Mouse (Mus musculus) CD4-positive, CD25-positive, alpha-beta regulatory T cell, adult 2 months (primary cell): ENCODE results near the gene Klk1b1.
"Not testable (repeated sequence)": the region's sequence is repeated elsewhere in the genome, so short reads cannot be mapped to it uniquely, and the experiment has no call there.

Source experiments
- DNase-seq: peaks from one replicate; pipeline ENCODE4 v3.0.0-alpha.2; 2012; ENCODE audit warnings: low read depth, low spot score

Gene Klk1b1

GRCm38 (mm10) chr7:43966451-43966850, at the start of gene Klk1b1:
TSS of gene Klk1b1 (plus strand) at chr7:43966751.
- no peak for DNase-seq

- DNase-seq = no peak
Observed at GRCm38 (mm10) chr7:43918426-43918825, 48.1 kb upstream of the Klk1b1 start.

GRCm38 (mm10) chr7:43918871-43919270, 47.7 kb upstream of the Klk1b1 start:
- no peak for DNase-seq

GRCm38 (mm10) chr7:43919559-43920451, 46.7 kb upstream of the Klk1b1 start:
- DNase-seq = peak; percentile 73

GRCm38 (mm10) chr7:43920582-43920981, 46.0 kb upstream of the Klk1b1 start:
- no peak for DNase-seq

GRCm38 (mm10) chr7:43921087-43921486, 45.5 kb upstream of the Klk1b1 start:
- no peak for DNase-seq

GRCm38 (mm10) chr7:43921941-43922340, 44.6 kb upstream of the Klk1b1 start:
- DNase-seq = no peak

- peak; percentile 22 for DNase-seq
Observed at GRCm38 (mm10) chr7:43925985-43926384, 40.6 kb upstream of the Klk1b1 start.

GRCm38 (mm10) chr7:43928521-43928920, 38.0 kb upstream of the Klk1b1 start:
- DNase-seq = peak; percentile 36

- no peak for DNase-seq
Observed at GRCm38 (mm10) chr7:43932337-43932736, 34.2 kb upstream of the Klk1b1 start.

- no peak for DNase-seq
Observed at GRCm38 (mm10) chr7:43933440-43933839, 33.1 kb upstream of the Klk1b1 start, which contains the start of gene Klk15. TSS of gene Klk15 (plus strand) at chr7:43933740.

GRCm38 (mm10) chr7:43934747-43935146, 31.8 kb upstream of the Klk1b1 start:
- no peak for DNase-seq

GRCm38 (mm10) chr7:43936551-43936950, 30.0 kb upstream of the Klk1b1 start:
- DNase-seq = no peak

- not testable (repeated sequence) for DNase-seq
Observed at GRCm38 (mm10) chr7:43942293-43942692, 24.3 kb upstream of the Klk1b1 start.

GRCm38 (mm10) chr7:43944727-43945264, 21.8 kb upstream of the Klk1b1 start:
- no peak for DNase-seq

GRCm38 (mm10) chr7:43950364-43950763, 16.2 kb upstream of the Klk1b1 start, which contains the start of gene Klk1b8:
TSS of gene Klk1b8 (plus strand) at chr7:43950664.
- no peak for DNase-seq

- no peak for DNase-seq
Observed at GRCm38 (mm10) chr7:43952703-43953102, 13.8 kb upstream of the Klk1b1 start.

- no peak for DNase-seq
Observed at GRCm38 (mm10) chr7:43967058-43967457, 507 bp downstream of the Klk1b1 start.

GRCm38 (mm10) chr7:43967612-43968011, 1.1 kb downstream of the Klk1b1 start:
- DNase-seq = no peak

GRCm38 (mm10) chr7:43975761-43976160, 9.2 kb downstream of the Klk1b1 start, which contains the start of gene Klk1b9:
TSS of gene Klk1b9 (plus strand) at chr7:43976061.
- DNase-seq = not testable (repeated sequence)

- DNase-seq = no peak
Observed at GRCm38 (mm10) chr7:43985657-43986056, 19.1 kb downstream of the Klk1b1 start.

GRCm38 (mm10) chr7:43994821-43995220, 28.3 kb downstream of the Klk1b1 start:
- DNase-seq = not testable (repeated sequence)

- not testable (repeated sequence) for DNase-seq
Observed at GRCm38 (mm10) chr7:43995577-43995976, 29.0 kb downstream of the Klk1b1 start, which contains the start of gene Klk1b11. TSS of gene Klk1b11 (plus strand) at chr7:43995877.
